Mouse (Mus musculus): ENCODE results near the gene Nfx1. TPM values are rescaled to one million over a fixed set of nuclear protein-coding genes. Genes with fewer than 3 reads are reported as not detected.
"Not testable (repeated sequence)": the region's sequence is repeated elsewhere in the genome, so short reads cannot be mapped to it uniquely, and the experiment has no call there.

The Nfx1 gene
- total RNA-seq (2021): 63.1 and 69.5 TPM in 2 replicates
- long read RNA-seq, experiment 1, full-length matches to known transcripts: 49 of 66 reads
- long read RNA-seq, experiment 1, partial matches to known transcripts: 8 of 66 reads
- long read RNA-seq, experiment 1, other reads (novel, unspliced or antisense): 9 of 66 reads
- long read RNA-seq, experiment 2, full-length matches to known transcripts: 33 of 44 reads
- long read RNA-seq, experiment 2, partial matches to known transcripts: 7 of 44 reads
- long read RNA-seq, experiment 2, other reads (novel, unspliced or antisense): 4 of 44 reads

GRCm38 (mm10) chr4:40970842-40971701 is at the start of gene Nfx1:
TSS of gene Nfx1 (plus strand) at chr4:40970906.
- DNase-seq: peak; percentile 98

- DNase-seq: no peak
These were observed 49.4 kb upstream of the Nfx1 start for GRCm38 (mm10) chr4:40921288-40921687.

GRCm38 (mm10) chr4:40923087-40923651 is 47.5 kb upstream of the Nfx1 start:
- DNase-seq: peak; percentile 55

- no peak for DNase-seq
These were observed 45.1 kb upstream of the Nfx1 start for GRCm38 (mm10) chr4:40925568-40925967.

GRCm38 (mm10) chr4:40929046-40929445 is 41.7 kb upstream of the Nfx1 start:
- DNase-seq: no peak

- DNase-seq: no peak
These were observed 37.0 kb upstream of the Nfx1 start for GRCm38 (mm10) chr4:40933694-40934093.

- DNase-seq: not testable (repeated sequence)
These were observed 36.3 kb upstream of the Nfx1 start for GRCm38 (mm10) chr4:40934369-40934768.

GRCm38 (mm10) chr4:40936175-40936839 is 34.4 kb upstream of the Nfx1 start:
- peak; percentile 77 for DNase-seq

- no peak for DNase-seq
These were observed 31.9 kb upstream of the Nfx1 start for GRCm38 (mm10) chr4:40938793-40939192.

- DNase-seq: no peak
These were observed 27.1 kb upstream of the Nfx1 start for GRCm38 (mm10) chr4:40943651-40944050.

- DNase-seq: peak; percentile 27
These were observed 24.1 kb upstream of the Nfx1 start for GRCm38 (mm10) chr4:40946516-40947121.

- no peak for DNase-seq
These were observed 23.0 kb upstream of the Nfx1 start for GRCm38 (mm10) chr4:40947565-40948159.

GRCm38 (mm10) chr4:40948160-40948708 is 22.5 kb upstream of the Nfx1 start, which contains the start of the genes Bag1 and Chmp5:
TSS of gene Bag1 (minus strand) at chr4:40948294.
TSS of gene Chmp5 (plus strand) at chr4:40948407.
- DNase-seq: peak; percentile 100

- DNase-seq: peak; percentile 42
These were observed 17.2 kb upstream of the Nfx1 start for GRCm38 (mm10) chr4:40953521-40953920.

GRCm38 (mm10) chr4:40955942-40956341 is 14.8 kb upstream of the Nfx1 start:
- DNase-seq: no peak

- DNase-seq: no peak
These were observed 7.2 kb upstream of the Nfx1 start for GRCm38 (mm10) chr4:40963536-40963935.

- no peak for DNase-seq
These were observed 1.5 kb upstream of the Nfx1 start for GRCm38 (mm10) chr4:40969161-40969560.

GRCm38 (mm10) chr4:40969781-40970591 is 720 bp upstream of the Nfx1 start:
- DNase-seq: peak; percentile 34

- no peak for DNase-seq
These were observed 189 bp upstream of the Nfx1 start for GRCm38 (mm10) chr4:40970592-40970841.

GRCm38 (mm10) chr4:40971744-40972143 is 1.0 kb downstream of the Nfx1 start:
- DNase-seq: peak; percentile 78

GRCm38 (mm10) chr4:40974011-40974410 is 3.3 kb downstream of the Nfx1 start:
- peak; percentile 64 for DNase-seq
